Mouse (Mus musculus) monocyte, adult 59 days (primary cell): ENCODE data around the gene Cd38. TPM values are rescaled to one million over a fixed set of nuclear protein-coding genes. Genes with fewer than 3 reads are reported as not detected.

ENCODE experiments used
- total RNA-seq, 2 experiments: library from RNA; stranded (reverse); gene quantifications; one replicate each; pipeline ENCODE4 v1.2.4; 2023

Gene Cd38
- 10 to 100 TPM; 19.3 to 19.5 TPM for total RNA-seq

GRCm38 (mm10) chr5:43868253-43868652 lies at the start of gene Cd38:
TSS of gene Cd38 (plus strand) at chr5:43868553.

DNA sequence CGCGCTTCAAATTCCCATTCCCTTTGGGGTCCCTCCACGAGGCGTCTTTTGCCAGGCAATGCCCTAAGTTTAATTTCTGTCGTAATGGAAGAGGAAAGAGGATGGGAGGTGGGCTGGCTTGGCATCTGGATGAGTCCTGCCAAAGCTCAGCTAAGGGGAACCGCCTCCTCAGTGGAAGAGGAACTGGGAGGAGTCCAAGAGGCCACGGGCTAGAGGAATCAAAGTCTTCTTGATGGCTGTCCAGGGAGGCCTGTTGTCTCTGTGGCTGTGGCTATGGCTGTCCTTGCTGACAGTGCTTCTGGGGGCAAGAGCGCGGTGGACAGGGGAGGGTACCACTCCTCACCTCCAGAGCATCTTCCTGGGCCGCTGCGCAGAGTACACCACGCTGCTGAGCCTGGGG lies 49.7 kb upstream of the Cd38 start, which contains the start of gene Bst1:
Gene Bst1, plus strand, starts transcription at position 191 of the 400 bp plus-strand sequence.

DNA sequence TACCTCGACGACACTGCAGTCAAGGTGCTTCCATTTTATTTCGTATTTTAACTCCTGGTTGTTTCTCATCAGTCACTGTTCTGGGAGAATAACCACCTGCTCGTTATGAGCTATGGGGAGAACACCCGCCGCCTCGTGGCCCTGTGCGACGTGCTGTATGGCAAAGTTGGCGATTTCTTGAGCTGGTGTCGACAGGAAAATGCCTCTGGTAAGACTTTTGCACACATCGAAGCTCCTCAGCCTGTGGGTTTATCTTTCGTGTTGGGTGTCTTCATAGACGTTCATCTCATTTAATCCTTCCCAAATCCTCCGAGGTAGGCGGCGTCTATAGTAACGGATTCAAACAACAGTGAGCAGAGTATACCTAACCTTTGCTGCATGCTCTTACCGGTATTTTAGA lies 46.8 kb upstream of the Cd38 start, which contains the start of gene Fbxl5:
Gene Fbxl5, minus strand, starts transcription at position 101 of the 400 bp plus-strand sequence.

DNA sequence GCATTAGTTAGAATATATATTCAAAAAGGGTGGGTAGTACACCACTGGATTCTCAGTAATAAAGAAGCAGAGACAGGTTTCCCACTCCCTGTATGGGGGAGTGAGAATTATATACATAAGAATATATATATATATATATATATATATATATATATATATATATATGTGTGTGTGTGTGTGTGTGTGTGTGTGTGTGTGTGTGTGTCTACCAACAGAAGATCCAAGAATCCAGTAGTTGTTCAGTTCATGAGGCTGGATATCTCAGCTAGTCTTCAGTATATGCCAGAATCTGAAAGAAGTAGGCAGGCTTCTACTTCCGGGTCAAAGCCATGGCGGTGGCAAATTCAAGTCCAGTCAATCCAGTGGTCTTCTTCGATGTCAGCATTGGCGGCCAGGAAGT lies 44.5 kb downstream of the Cd38 start, which contains the start of gene Gm7879:
Gene Gm7879, plus strand, starts transcription at position 301 of the 400 bp plus-strand sequence.

Other genes starting within 250 kb of the Cd38 start
- gene Cc2d2a, start 206.2 kb upstream of the Cd38 start, total RNA-seq = under 1 TPM; 0.45 to 0.64 TPM
- 10 to 100 TPM; 14.1 to 15.0 TPM for gene Bst1, start 49.7 kb upstream of the Cd38 start, total RNA-seq
- 10 to 100 TPM; 89.8 to 94.1 TPM for gene Fbxl5, start 46.9 kb upstream of the Cd38 start, total RNA-seq
- gene Gm7879, start 44.6 kb downstream of the Cd38 start, total RNA-seq = 1 to 10 TPM; 5.8 to 7.3 TPM
- gene Fgfbp1, start 113.2 kb downstream of the Cd38 start, total RNA-seq = not detected
- 1 to 10 TPM; 3.1 to 4.3 TPM for gene Prom1, start 233.5 kb downstream of the Cd38 start, total RNA-seq